20 mouse cellular contexts compared by ENCODE assay signal in genomic region chr4:120069582-120069980, GRCm38 (mm10). TPM values are rescaled to one million over a fixed set of nuclear protein-coding genes. Genes with fewer than 3 reads are reported as not detected.
"Had no signal": no experiment of that assay in that cellular context is flagged by ENCODE, and none has a peak within 500 bp of the region (broad histone marks: within the 10 kb centered on the region; RNA-seq: fewer than 3 reads in every experiment).

No protein-coding gene starts in this region.

- H3K4me3 ChIP-seq: kidney, embryonic 15.5 days; limb, embryonic 13.5 days; liver, embryonic 12.5 days; midbrain, embryonic 10.5 days; midbrain, embryonic 15.5 days had no signal

- ATAC-seq: liver, embryonic 12.5 days; midbrain, embryonic 15.5 days had no signal

- H3K36me3 ChIP-seq: kidney, embryonic 15.5 days; limb, embryonic 13.5 days; liver, embryonic 12.5 days; midbrain, embryonic 10.5 days; midbrain, embryonic 15.5 days had no signal

- H3K4me2 ChIP-seq: kidney, embryonic 15.5 days; limb, embryonic 13.5 days; liver, embryonic 12.5 days; lung, embryonic 14.5 days; midbrain, embryonic 15.5 days had no signal

- H3K9me3 ChIP-seq: kidney, embryonic 15.5 days; limb, embryonic 13.5 days; liver, embryonic 12.5 days; midbrain, embryonic 10.5 days; midbrain, embryonic 15.5 days had no signal

- DNase-seq: kidney, postnatal 14 days; left cerebral cortex, postnatal 4 days; lung, embryonic 14.5 days; lung, postnatal 10 days; thymus, adult 18-20 months; thymus, postnatal 14 days had no signal

- H3K9ac ChIP-seq: kidney, embryonic 15.5 days; limb, embryonic 13.5 days; liver, embryonic 12.5 days; lung, embryonic 14.5 days; midbrain, embryonic 15.5 days had no signal

- H3K27me3 ChIP-seq: kidney, embryonic 15.5 days; limb, embryonic 13.5 days; liver, embryonic 12.5 days; midbrain, embryonic 15.5 days had no signal

- H3K27ac ChIP-seq: kidney, embryonic 15.5 days; limb, embryonic 13.5 days; liver, embryonic 12.5 days; midbrain, embryonic 10.5 days; midbrain, embryonic 15.5 days had no signal

- H3K4me1 ChIP-seq: liver, embryonic 12.5 days had no signal

RNA-seq across cellular contexts. Expression of gene AL607142.1, which starts 4.8 kb away (rescaled TPM):
- total RNA-seq: layer of hippocampus, adult 8-10 months; layer of hippocampus, postnatal 14 days; left cerebral cortex, adult 18-20 months; left cerebral cortex, postnatal 10 days; left cerebral cortex, postnatal 4 days; megakaryocyte, adult 5-6 weeks had no signal
- polyA plus RNA-seq: kidney, embryonic 15.5 days; large intestine, adult 2 months; limb, embryonic 13.5 days; liver, embryonic 12.5 days; liver, embryonic 16.5 days; lung, embryonic 14.5 days; midbrain, embryonic 10.5 days; midbrain, embryonic 15.5 days; neural tube, embryonic 14.5 days; stomach, embryonic 14.5 days had no signal
